Mouse (Mus musculus) embryonic fibroblast, embryonic 13.5 days (primary cell): ENCODE data around the gene Crebl2. TPM values are rescaled to one million over a fixed set of nuclear protein-coding genes. Genes with fewer than 3 reads are reported as not detected.

Experiments used
- H3K27ac ChIP-seq: 2 replicates; pipeline ENCODE4 v1.5.1; 2012; ENCODE audit warnings: low read length, control low read depth, inconsistent platforms; ENCODE audit not compliant: insufficient read depth
- H3K4me1 ChIP-seq: 2 replicates; pipeline ENCODE4 v1.6.1; 2011; ENCODE audit warnings: low read length; ENCODE audit not compliant: control insufficient read depth, insufficient read depth
- H3K4me3 ChIP-seq: 2 replicates; pipeline ENCODE4 v1.5.1; 2011; ENCODE audit warnings: mild to moderate bottlenecking, control low read depth, low read length; ENCODE audit not compliant: insufficient read depth
- CTCF ChIP-seq: IDR thresholded peaks from 2 replicates; pipeline ENCODE4 v1.5.1; 2011; ENCODE audit warnings: mild to moderate bottlenecking, control low read depth, low read length, moderate library complexity, borderline replicate concordance; ENCODE audit not compliant: insufficient read depth
- POLR2A ChIP-seq: IDR thresholded peaks from 2 replicates; pipeline ENCODE4 v1.6.1; 2011; ENCODE audit warnings: low read depth, mild to moderate bottlenecking, control low read depth, low read length, moderate library complexity
- polyA plus RNA-seq: library from polyadenylated mRNA; stranded (reverse); fragments of >200 nt; gene quantifications from 2 replicates; pipeline ENCODE4 v1.2.4, GENCODE M21; 2011; ENCODE audit warnings: low read depth; ENCODE audit not compliant: missing spikeins, insufficient read length

The Crebl2 gene
- polyA plus RNA-seq, 1 experiment: 4.9 TPM

DNA sequence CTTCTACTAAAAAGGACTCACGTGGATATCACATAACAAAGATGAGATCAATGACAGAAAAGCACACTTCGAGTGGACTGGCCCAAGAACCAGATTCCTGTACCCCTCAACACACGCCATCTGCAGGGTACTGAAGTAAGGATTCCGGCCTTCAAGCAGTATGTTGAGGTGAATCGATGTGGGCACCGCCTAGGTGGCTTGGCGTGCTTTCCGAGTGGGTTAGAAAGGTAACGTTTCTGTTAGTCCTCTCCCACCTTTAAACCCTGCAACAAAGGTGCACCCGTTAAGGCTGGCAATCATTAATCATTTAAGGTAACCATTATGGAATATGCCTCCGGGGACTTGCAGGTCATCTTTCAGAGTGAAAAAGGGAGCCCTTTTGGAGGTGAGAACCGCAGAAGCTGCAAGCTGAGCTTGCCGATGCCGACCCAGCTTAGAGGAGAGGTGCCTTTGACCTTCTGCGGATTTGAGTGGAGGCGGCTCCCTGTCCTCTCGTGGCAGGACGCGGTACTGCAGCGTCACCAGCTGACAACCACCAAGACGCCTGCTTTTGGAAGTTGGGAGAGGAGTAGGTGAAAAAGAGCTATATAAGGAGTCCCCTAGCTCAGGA, 35.9 kb upstream of the Crebl2 start:
- no peak for TF ChIP-seq POLR2A
- peak; percentile 78 for TF ChIP-seq CTCF

DNA sequence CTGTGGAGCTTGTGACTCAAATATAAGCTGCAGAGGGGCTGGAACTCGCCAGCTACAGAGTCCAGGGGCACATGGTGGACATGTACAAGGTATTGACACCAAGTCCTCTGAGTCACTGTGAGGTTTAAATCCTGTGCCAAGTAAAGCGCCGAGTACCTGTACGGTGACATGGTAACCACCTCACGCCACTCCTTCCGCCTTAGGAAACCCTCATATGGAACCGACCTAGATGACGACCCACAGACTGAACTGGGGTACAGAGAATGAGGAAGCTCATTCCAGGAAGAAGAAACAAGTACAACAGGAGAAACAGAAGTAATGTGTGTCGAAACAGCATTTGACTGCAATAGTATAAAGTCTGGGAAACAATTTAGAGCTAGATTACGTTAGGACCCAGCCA, 33.7 kb upstream of the Crebl2 start:
- no peak overlapping the region for H3K27ac ChIP-seq
- no peaks in the 10 kb centered on the region for H3K4me1 ChIP-seq
- TF ChIP-seq POLR2A (no peak), CTCF (no peak)
- H3K4me3 ChIP-seq: no peak overlapping the region

More for the DNA sequence above, 35.9 kb upstream of the Crebl2 start:
- Histone ChIP-seq H3K4me3 (no peak overlapping the region), H3K27ac (no peak overlapping the region), H3K4me1 (no peaks in the 10 kb centered on the region)

DNA sequence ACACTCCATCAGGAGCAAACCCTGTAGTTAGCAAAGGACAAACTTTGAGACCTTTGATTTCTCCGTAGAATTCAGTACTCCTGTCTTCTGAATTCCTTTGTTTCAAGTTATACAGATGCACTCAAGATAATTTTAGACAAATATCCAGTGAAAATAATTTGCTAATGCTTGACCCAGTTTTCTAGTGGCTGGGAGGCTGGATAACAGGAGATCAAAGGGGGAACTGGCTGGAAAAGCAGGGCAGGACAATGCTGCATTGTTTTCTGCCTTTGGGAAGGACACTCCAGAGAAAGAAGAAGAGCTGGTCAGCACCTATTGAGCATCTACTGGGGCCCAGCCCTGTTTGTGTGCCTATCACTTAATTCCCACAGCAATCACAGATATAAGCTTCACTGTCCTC, 28.5 kb upstream of the Crebl2 start:
- TF ChIP-seq POLR2A (no peak), CTCF (no peak)
- Histone ChIP-seq H3K4me3 (no peak overlapping the region), H3K27ac (no peak overlapping the region)

DNA sequence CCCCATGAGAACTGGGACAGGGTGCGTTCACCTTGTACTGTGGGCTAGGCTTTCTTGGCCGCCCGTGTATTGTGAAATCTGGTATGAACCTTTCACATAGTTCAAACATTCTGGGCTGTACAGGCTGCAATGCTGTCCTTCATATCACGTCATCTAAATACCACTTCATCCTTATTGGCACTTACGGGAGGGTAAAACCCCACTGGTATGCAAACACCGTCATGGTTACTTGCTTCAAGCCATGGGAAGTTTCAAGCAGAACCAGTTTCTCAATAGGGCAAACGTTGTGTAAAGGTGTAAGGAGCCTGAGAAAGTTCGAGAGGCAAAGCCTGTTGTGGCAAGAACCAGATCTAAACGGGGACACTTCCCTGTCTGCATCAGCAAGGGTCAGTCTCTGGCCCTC, 27.3 kb upstream of the Crebl2 start:
- H3K27ac ChIP-seq: no peak overlapping the region
- no peak overlapping the region for H3K4me3 ChIP-seq
- TF ChIP-seq POLR2A (no peak), CTCF (no peak)

More for the DNA sequence above, 28.5 kb upstream of the Crebl2 start:
- H3K4me1 ChIP-seq: no peaks in the 10 kb centered on the region

DNA sequence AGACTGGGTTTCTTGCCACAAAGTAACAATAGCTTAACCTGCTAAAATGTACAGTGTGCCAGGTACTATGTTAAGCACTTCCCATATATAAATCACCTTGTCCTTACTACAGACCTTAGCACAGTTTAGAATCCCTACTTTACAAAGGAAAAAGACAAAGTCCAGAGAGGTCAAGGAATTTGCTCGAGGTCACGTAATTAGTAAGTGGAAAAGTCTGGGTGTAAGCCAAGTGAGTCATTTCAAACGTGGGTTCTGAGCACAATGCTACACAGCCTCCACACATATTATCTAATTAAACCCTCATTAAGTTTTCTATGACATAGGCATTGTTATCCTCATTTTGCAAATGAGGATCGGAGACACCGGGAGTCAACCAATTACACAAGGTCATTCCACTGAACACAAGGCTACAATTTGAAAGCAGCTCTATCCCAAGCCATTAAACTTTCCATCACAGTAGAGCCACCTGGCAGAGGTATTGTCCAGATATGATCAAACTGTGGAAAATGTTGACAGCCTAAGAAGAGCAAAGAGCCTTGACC, 25.1 kb upstream of the Crebl2 start:
- H3K27ac ChIP-seq: no peak overlapping the region
- H3K4me3 ChIP-seq: no peak overlapping the region
- TF ChIP-seq POLR2A (no peak), CTCF (no peak)
- no peaks in the 10 kb centered on the region for H3K4me1 ChIP-seq

More for the DNA sequence above, 27.3 kb upstream of the Crebl2 start:
- H3K4me1 ChIP-seq: no peaks in the 10 kb centered on the region

DNA sequence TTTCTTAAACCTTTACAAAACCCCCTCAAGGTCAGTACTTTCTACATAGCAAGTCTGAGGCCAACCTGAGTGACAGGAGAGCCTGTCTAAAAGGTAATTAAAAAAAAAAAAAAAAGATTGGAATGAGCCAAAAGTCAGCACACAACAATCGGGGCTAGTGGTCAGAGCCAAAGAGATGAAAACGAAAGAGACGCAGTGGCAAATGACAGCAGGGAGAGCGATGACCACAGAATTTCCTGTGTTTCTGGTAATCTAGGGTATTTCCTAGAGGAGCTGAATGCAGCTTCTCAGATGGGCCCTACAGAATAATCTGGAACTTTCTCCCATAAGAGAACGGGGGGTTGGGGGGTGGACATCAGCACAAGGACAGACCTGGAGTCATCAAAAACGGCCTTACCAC, 23.8 kb upstream of the Crebl2 start:
- Histone ChIP-seq H3K4me3 (no peak overlapping the region), H3K4me1 (no peaks in the 10 kb centered on the region), H3K27ac (no peak overlapping the region)
- TF ChIP-seq CTCF: no peak
- TF ChIP-seq POLR2A: no peak

DNA sequence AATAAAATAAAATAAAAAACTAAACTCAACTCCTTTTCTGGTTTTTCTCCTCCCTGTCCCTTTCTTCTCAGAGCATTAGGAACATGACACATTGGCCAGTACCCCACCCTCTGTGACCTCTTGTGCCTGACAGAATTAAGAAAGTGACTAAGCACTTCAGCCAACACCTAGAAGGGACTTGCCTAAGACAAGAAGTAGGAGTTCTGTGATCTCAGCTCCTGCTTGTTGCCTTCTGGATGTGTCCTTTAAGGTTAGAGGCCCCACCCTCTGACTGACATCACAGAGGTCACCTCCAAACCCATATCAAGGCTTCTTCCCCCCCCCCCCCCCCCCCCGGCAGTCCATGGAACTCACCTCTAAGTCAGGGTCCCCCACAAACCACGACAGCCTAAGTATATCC, 22.9 kb upstream of the Crebl2 start:
- Histone ChIP-seq H3K27ac (no peak overlapping the region), H3K4me1 (no peaks in the 10 kb centered on the region), H3K4me3 (no peak overlapping the region)
- TF ChIP-seq CTCF (no peak), POLR2A (no peak)

DNA sequence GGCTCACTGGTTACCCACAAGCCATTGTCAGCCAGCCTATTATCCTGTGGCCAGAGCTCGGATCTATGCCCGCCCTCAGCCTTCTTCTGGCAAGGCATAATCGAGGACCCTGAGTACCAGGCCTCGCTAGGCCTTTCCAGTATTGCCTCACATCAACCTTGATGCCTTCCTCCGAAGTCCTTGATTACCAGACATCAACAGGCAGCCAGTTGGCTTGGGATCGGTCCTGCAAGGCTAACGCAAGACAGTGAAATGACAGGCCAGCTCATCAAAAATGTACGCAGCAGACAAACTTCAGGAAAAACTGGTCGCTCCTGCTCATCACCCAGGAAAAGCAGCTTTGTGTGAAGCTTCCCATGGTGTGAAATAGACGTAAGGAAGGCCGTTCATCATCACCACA, 22.2 kb upstream of the Crebl2 start:
- TF ChIP-seq CTCF (no peak), POLR2A (no peak)
- Histone ChIP-seq H3K4me3 (no peak overlapping the region), H3K27ac (no peak overlapping the region), H3K4me1 (no peaks in the 10 kb centered on the region)

DNA sequence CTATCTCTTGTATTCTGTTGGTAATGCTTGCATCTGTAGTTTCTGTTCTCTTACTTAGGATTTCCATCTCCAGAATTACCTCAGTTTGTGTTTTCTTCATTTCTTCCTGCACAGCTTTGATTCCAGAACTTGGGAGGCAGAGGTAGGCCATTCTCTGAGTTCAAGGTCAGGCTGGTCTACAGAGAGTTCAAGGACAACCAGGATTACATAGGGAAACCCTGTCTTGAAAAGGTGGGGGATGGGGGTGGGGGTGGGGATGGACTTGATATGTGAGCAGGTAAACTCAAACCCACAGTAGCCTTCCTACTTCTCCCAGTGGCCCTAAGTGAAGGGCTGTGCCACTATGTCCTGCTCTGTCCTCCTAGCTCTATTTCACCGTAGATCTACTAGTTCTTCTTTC, 16.9 kb upstream of the Crebl2 start:
- no peak overlapping the region for H3K4me3 ChIP-seq
- no peak for TF ChIP-seq CTCF
- TF ChIP-seq POLR2A: no peak

DNA sequence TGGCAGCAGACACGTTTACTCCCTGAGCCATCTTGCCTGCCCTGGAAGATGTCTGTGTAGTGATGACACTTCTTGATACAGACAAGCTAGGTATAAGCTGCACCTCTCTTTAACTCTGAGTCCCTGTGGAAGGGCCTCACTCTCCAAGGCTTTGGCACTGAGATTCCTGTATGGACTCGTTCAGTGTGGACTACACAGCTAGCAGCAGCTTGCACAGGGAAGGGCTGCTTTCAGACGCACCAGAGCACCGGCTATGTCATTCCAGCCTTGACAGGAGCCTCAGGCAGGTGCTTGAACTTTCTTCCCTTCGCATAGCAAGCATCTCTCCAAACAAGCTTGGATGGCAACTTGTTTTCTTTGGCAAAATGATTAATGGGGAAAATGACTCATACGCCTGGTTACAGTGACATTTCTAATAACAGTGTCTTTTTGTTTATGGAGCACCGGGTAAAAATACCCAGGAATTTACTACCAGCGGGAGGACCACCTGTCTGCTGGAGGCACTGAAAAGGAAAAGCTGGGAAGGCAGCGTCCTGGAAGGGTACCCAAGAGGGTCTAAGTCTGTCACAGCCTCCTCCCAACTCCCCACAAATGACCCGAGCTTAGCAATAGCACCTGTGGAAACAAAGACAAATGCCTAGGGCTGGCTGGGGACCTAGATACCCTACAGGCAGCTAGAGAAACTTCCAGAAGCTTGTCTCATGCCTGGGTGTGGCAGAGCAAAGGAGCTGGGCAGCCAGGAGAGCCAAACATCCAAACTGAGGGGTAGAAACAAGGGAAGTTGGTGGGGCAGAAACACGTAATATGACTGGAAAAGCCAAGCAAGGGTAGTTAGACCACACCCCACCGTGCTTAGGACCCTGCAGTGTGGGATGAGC, 12.7 kb upstream of the Crebl2 start:
- Histone ChIP-seq H3K4me1 (0 out of 2 replicates have a peak, but pooled peaks cover 2% of the 10 kb centered on the region), H3K27ac (no peak overlapping the region), H3K4me3 (no peak overlapping the region)
- TF ChIP-seq CTCF: no peak
- no peak for TF ChIP-seq POLR2A

More for the DNA sequence above, 16.9 kb upstream of the Crebl2 start:
- H3K27ac ChIP-seq: no peak overlapping the region
- H3K4me1 ChIP-seq: 0 out of 2 replicates have a peak, but pooled peaks cover 2% of the 10 kb centered on the region
